Mouse (Mus musculus): ENCODE measurements around the gene Mul1.

The Mul1 gene

GRCm38 (mm10) chr4:138444941-138445340 lies 10.5 kb downstream of the Mul1 start:
- no peak for DNase-seq

- no peak for DNase-seq
Measured at GRCm38 (mm10) chr4:138446981-138447380, 12.5 kb downstream of the Mul1 start.

GRCm38 (mm10) chr4:138447387-138447786 lies 12.9 kb downstream of the Mul1 start:
- peak; percentile 94 for DNase-seq

GRCm38 (mm10) chr4:138447827-138448602 lies 13.5 kb downstream of the Mul1 start:
- peak; percentile 65 for DNase-seq

GRCm38 (mm10) chr4:138448872-138449615 lies 14.6 kb downstream of the Mul1 start:
- no peak for DNase-seq

- no peak for DNase-seq
Measured at GRCm38 (mm10) chr4:138449636-138450314, 15.3 kb downstream of the Mul1 start.

GRCm38 (mm10) chr4:138452306-138453096 lies 18.0 kb downstream of the Mul1 start:
- DNase-seq = no peak

GRCm38 (mm10) chr4:138453097-138453752 lies 18.8 kb downstream of the Mul1 start:
- no peak for DNase-seq

GRCm38 (mm10) chr4:138453753-138454570 lies 19.5 kb downstream of the Mul1 start, which contains the start of gene Camk2n1:
TSS of gene Camk2n1 (plus strand) at chr4:138454314.
- peak; percentile 84 for DNase-seq

GRCm38 (mm10) chr4:138454571-138455140 lies 20.2 kb downstream of the Mul1 start:
- DNase-seq = peak; percentile 87

- no peak for DNase-seq
Measured at GRCm38 (mm10) chr4:138455141-138455955, 20.9 kb downstream of the Mul1 start.

GRCm38 (mm10) chr4:138455956-138456341 lies 21.5 kb downstream of the Mul1 start:
- DNase-seq = no peak

- DNase-seq = no peak
Measured at GRCm38 (mm10) chr4:138456536-138456935, 22.1 kb downstream of the Mul1 start.

GRCm38 (mm10) chr4:138457091-138457490 lies 22.6 kb downstream of the Mul1 start:
- DNase-seq = no peak

- no peak for DNase-seq
Measured at GRCm38 (mm10) chr4:138458171-138458570, 23.7 kb downstream of the Mul1 start.

- no peak for DNase-seq
Measured at GRCm38 (mm10) chr4:138458735-138459440, 24.4 kb downstream of the Mul1 start.

- no peak for DNase-seq
Measured at GRCm38 (mm10) chr4:138459775-138460174, 25.3 kb downstream of the Mul1 start.

- no peak for DNase-seq
Measured at GRCm38 (mm10) chr4:138460910-138461309, 26.4 kb downstream of the Mul1 start.

- no peak for DNase-seq
Measured at GRCm38 (mm10) chr4:138461471-138461870, 27.0 kb downstream of the Mul1 start.

Data from right cerebral cortex, postnatal 14 days (tissue).